Mouse (Mus musculus) embryonic facial prominence, embryonic 11.5 days (tissue): ENCODE data around the gene Ube2g2. TPM values are rescaled to one million over a fixed set of nuclear protein-coding genes. Genes with fewer than 3 reads are reported as not detected.

Experiments used
- ATAC-seq: fragments of 200-750 bp; cut with Nextera tagmentation; replicated peaks from 2 replicates; pipeline ENCODE4 v1.8.0; 2017; ENCODE audit warnings: low read depth; ENCODE audit not compliant: insufficient number of reproducible peaks, low FRiP score, low TSS enrichment
- DNase-seq: peaks from one replicate; pipeline ENCODE4 v3.0.0-alpha.2; 2015; ENCODE audit warnings: low spot score
- H3K27ac ChIP-seq: fragments of 300-500 bp; sonication (generic); replicated peaks from 2 replicates; pipeline ENCODE4 v1.5.1; 2014; ENCODE audit warnings: mild to moderate bottlenecking, low read depth, low read length, control low read depth
- H3K27me3 ChIP-seq: fragments of 300-500 bp; sonication (generic); 2 replicates; pipeline ENCODE4 v1.6.1; 2014; ENCODE audit warnings: mild to moderate bottlenecking, low read length, moderate library complexity, mixed read lengths; ENCODE audit not compliant: control insufficient read depth, insufficient read depth
- H3K36me3 ChIP-seq: fragments of 300-500 bp; sonication (generic); replicated peaks from 2 replicates; pipeline ENCODE4 v1.6.1; 2014; ENCODE audit warnings: low read depth, mild to moderate bottlenecking, low read length, moderate library complexity, mixed read lengths; ENCODE audit not compliant: control insufficient read depth, insufficient read depth
- H3K4me1 ChIP-seq: fragments of 300-500 bp; sonication (generic); 2 replicates; pipeline ENCODE4 v1.6.1; 2014; ENCODE audit warnings: low read length, mixed read lengths; ENCODE audit not compliant: control insufficient read depth, insufficient read depth
- H3K4me2 ChIP-seq: fragments of 300-500 bp; sonication (generic); 2 replicates; pipeline ENCODE4 v1.6.1; 2014; ENCODE audit warnings: low read depth, mild to moderate bottlenecking, control low read depth, low read length, moderate library complexity
- H3K4me3 ChIP-seq: fragments of 300-500 bp; sonication (generic); 2 replicates; pipeline ENCODE4 v1.5.1; 2014; ENCODE audit warnings: low read depth, low read length, control low read depth
- H3K9ac ChIP-seq: fragments of 300-500 bp; sonication (generic); replicated peaks from 2 replicates; pipeline ENCODE4 v1.6.1; 2014; ENCODE audit warnings: mild to moderate bottlenecking, control low read depth, low read length
- H3K9me3 ChIP-seq: fragments of 300-500 bp; sonication (generic); replicated peaks from 2 replicates; pipeline ENCODE4 v1.6.1; 2016; ENCODE audit warnings: mild to moderate bottlenecking, low read length, inconsistent platforms, mixed read lengths; ENCODE audit not compliant: control insufficient read depth
- WGBS: fragments of 180-500 bp; shearing (Covaris S2); extraction: QIAGEN DNeasy Blood & Tissue Kit; methylation state at CpG from one replicate; pipeline ENCODE4 v1.1.7; 2014; 5-methylcytosine and 5-hydroxymethylcytosine counted together
- polyA plus RNA-seq: library from polyadenylated mRNA; unstranded; fragments of >200 nt; fragmentation: Nextera tagmentation; extraction: Ambion mirVana; gene quantifications from 2 replicates; pipeline ENCODE4 v1.2.1, GENCODE M21; 2014

Gene Ube2g2
- polyA plus RNA-seq = 41.2 and 44.1 TPM in 2 replicates

- DNase-seq (peak; percentile 93), ATAC-seq (peak; percentile 83)
- peak within 1 kb of the TSS; percentile 8 for H3K27ac ChIP-seq
- no peaks in the 10 kb centered on the region for H3K36me3 ChIP-seq
- H3K9me3 ChIP-seq = no peaks in the 10 kb centered on the region
- peak within 1 kb of the TSS; percentile 76 for H3K4me2 ChIP-seq
- H3K4me3 ChIP-seq = peak within 1 kb of the TSS; percentile 99
- under 1% methylated on average over 96 of the region's 96 CpGs for WGBS
- no peaks in the 10 kb centered on the region for H3K4me1 ChIP-seq
- no peaks in the 10 kb centered on the region for H3K27me3 ChIP-seq
- H3K9ac ChIP-seq = peak within 1 kb of the TSS; percentile 96
Observed at GRCm38 (mm10) chr10:77622055-77622988, at the start of gene Ube2g2. Gene Ube2g2, plus strand, starts transcription at chr10:77622275.

DNA sequence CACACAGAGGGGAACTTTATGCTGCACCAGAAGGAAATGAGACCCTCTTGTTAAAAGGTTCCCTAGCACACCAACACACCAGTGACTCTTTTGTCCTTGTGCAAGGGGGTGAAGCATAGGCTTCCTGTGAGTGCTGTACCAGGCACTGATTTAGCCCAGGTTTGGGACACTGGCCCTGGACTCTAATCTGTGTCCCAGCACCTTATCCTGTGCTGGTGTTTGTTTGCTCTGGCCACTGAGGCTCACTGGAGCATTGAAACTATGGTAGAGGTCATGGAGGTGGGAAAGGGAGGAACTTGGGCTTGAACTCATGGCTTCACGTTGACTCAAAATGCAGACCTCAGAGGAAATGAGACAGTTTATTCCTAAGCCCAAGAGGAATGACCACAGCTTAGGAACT, 48.9 kb upstream of the Ube2g2 start:
- no peaks in the 10 kb centered on the region for H3K9me3 ChIP-seq
- ATAC-seq = no peak
- H3K4me1 ChIP-seq = no peaks in the 10 kb centered on the region
- WGBS = 70% methylated on average over 1 of the region's 1 CpGs
- H3K36me3 ChIP-seq = no peaks in the 10 kb centered on the region
- no peak overlapping the region for H3K9ac ChIP-seq
- H3K4me3 ChIP-seq = no peak overlapping the region
- no peaks in the 10 kb centered on the region for H3K27me3 ChIP-seq
- no peak overlapping the region for H3K27ac ChIP-seq
- H3K4me2 ChIP-seq = no peak overlapping the region
- no peak for DNase-seq

GRCm38 (mm10) chr10:77580027-77580920, 41.8 kb upstream of the Ube2g2 start:
- no peaks in the 10 kb centered on the region for H3K9me3 ChIP-seq
- DNase-seq = no peak
- H3K9ac ChIP-seq = no peak overlapping the region
- H3K27me3 ChIP-seq = no peaks in the 10 kb centered on the region
- no peak overlapping the region for H3K4me2 ChIP-seq
- H3K4me3 ChIP-seq = no peak overlapping the region
- H3K4me1 ChIP-seq = no peaks in the 10 kb centered on the region
- H3K27ac ChIP-seq = no peak overlapping the region
- WGBS = 60% methylated on average over 10 of the region's 10 CpGs
- H3K36me3 ChIP-seq = no peaks in the 10 kb centered on the region
- no peak for ATAC-seq

DNA sequence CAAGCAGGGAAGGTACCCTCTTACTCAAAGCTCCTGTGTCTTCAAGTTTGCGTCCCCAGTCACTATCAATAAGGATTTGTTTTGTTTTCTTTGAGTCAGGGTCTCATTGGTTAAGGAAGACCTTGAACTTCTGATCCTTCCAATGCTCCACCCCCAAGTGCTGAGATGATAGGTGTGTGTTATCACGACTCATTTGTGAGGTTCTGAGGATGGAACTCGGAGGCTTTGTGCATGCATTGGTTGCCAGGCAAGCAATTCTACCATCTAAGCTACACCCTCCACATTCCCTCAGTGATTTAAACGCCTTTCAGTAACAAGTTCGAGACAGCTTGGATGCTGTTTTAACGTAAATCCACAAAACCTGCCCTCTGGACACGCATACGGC, 41.1 kb upstream of the Ube2g2 start:
- H3K27ac ChIP-seq = 0 out of 2 replicates have a peak overlapping the region, but pooled peaks have one; percentile 7
- ATAC-seq = peak; percentile 41
- H3K4me3 ChIP-seq = peak overlapping the region; percentile 67
- no peaks in the 10 kb centered on the region for H3K4me1 ChIP-seq
- no peak for DNase-seq
- H3K27me3 ChIP-seq = no peaks in the 10 kb centered on the region
- H3K9ac ChIP-seq = peak overlapping the region; percentile 74
- 11% methylated on average over 8 of the region's 8 CpGs for WGBS
- no peaks in the 10 kb centered on the region for H3K9me3 ChIP-seq
- H3K4me2 ChIP-seq = peak overlapping the region; percentile 69
- no peaks in the 10 kb centered on the region for H3K36me3 ChIP-seq

DNA sequence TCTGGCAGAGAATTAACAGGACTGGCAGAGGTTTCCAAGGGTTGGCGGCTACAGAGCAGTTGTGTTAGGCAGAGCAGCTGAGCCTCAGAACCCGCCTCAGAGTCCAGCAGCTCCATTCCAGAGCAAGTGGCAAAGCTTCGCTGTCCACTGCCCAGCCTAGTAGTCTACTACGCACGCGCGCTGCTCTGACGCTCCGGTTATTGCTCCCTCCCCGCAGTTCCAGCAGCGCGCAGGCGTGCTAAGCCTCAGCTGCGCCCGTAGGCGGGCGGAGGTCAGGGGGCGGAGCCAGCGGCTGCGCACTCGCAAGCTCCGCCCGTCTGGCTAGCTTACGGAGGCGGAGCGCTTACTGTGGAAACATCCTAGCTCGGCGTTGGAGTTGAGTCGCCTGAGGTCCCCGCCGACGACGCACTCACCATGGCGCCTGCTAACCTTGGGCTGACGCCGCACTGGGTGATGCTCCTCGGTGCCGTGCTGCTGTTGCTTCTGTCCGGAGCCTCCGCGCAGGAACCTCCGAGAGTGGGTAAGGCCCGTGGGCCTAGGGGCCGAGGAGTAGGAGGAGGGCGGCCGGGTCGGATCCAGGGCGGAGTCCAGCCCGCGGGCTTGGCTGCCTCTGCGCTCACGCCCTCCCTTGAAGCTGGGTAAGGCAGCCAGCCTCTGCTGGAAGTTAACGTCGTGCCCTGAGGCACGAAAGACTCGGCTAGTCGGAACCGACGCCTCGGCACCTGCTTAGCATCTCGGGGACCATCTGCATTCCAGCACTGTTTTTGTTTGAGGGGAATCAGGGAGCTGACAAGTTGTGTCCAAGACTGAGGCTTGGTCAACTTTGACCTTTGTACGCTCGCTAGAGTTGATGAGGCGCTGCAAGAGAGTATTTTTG, 40.4 kb upstream of the Ube2g2 start, which contains the start of gene Pttg1ip:
TSS of gene Pttg1ip (plus strand) at position 313 of the 877 bp plus-strand sequence.
- Histone ChIP-seq H3K4me2 (peak within 1 kb of the TSS; percentile 69), H3K27me3 (no peaks in the 10 kb centered on the region), H3K4me3 (peak within 1 kb of the TSS; percentile 67), H3K4me1 (no peaks in the 10 kb centered on the region), H3K9ac (peak within 1 kb of the TSS; percentile 74), H3K27ac (peak within 1 kb of the TSS; percentile 78), H3K36me3 (no peaks in the 10 kb centered on the region; the same call in 1 of the 2 replicates), H3K9me3 (no peaks in the 10 kb centered on the region)
- ATAC-seq (peak; percentile 97), DNase-seq (peak; percentile 98)
- under 1% methylated on average over 61 of the region's 64 CpGs for WGBS

GRCm38 (mm10) chr10:77582285-77582618, 39.8 kb upstream of the Ube2g2 start:
- H3K9ac ChIP-seq = peak overlapping the region; percentile 70
- H3K27ac ChIP-seq = no peak overlapping the region
- ATAC-seq = no peak
- peak overlapping the region; percentile 67 for H3K4me3 ChIP-seq
- no peaks in the 10 kb centered on the region for H3K4me1 ChIP-seq
- no peak for DNase-seq
- no peaks in the 10 kb centered on the region for H3K9me3 ChIP-seq
- peak overlapping the region; percentile 49 for H3K4me2 ChIP-seq
- H3K27me3 ChIP-seq = no peaks in the 10 kb centered on the region
- H3K36me3 ChIP-seq = no peaks in the 10 kb centered on the region; the same call in 1 of the 2 replicates
- 11% methylated on average over 8 of the region's 8 CpGs for WGBS

DNA sequence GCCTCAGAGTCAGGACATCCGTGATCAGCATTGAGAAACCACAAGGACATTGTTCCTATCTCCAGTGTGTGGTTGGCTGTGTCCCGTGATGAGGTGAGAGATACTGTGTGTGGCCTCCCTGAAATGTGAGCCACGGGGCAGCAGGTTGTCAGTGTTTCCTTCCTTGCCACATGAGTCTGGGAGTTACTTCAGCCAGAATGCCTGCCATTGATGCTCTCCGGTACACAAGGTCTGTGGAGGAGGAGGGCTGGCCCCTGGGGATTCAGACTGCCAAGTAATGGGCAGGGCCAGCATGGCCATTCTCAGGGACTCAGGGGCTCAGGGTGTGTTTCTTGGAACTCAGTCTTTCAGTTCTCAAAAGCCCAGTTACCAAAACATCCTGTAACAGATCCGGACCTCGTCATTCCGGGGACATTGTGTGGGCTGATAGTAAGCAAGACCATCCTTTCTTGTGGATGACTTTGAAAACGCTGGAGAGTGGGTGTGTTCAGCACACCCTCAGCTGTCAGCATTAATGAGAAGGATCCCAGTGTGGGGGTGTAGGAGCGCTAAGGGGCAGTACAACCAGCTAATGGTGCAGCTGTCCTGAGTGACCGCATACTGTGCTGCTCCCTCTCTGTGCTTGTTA, 38.2 kb upstream of the Ube2g2 start:
- Histone ChIP-seq H3K4me1 (no peaks in the 10 kb centered on the region), H3K9ac (no peak overlapping the region), H3K4me2 (no peak overlapping the region), H3K27ac (no peak overlapping the region), H3K4me3 (no peak overlapping the region), H3K9me3 (no peaks in the 10 kb centered on the region), H3K36me3 (no peaks in the 10 kb centered on the region; the same call in 1 of the 2 replicates), H3K27me3 (no peaks in the 10 kb centered on the region)
- no peak for ATAC-seq
- no peak for DNase-seq
- 80% methylated on average over 10 of the region's 10 CpGs for WGBS
